Mouse (Mus musculus) testis, adult 2 months (tissue): ENCODE data around the gene Cdk9. TPM values are rescaled to one million over a fixed set of nuclear protein-coding genes. Genes with fewer than 3 reads are reported as not detected.

ENCODE experiments used
- H3K27ac ChIP-seq: fragments of 200-500 bp; 2 replicates; pipeline ENCODE4 v1.5.1; 2012; ENCODE audit warnings: low read depth, low read length; ENCODE audit not compliant: control insufficient read depth, insufficient read depth
- H3K27me3 ChIP-seq: fragments of 200-500 bp; 2 replicates; pipeline ENCODE4 v1.6.1; 2012; ENCODE audit warnings: mild to moderate bottlenecking, low read length, moderate library complexity; ENCODE audit not compliant: control insufficient read depth, insufficient read depth
- H3K36me3 ChIP-seq: fragments of 200-500 bp; 2 replicates; pipeline ENCODE4 v1.6.1; 2012; ENCODE audit warnings: mild to moderate bottlenecking, low read length; ENCODE audit not compliant: control insufficient read depth, insufficient read depth
- H3K4me1 ChIP-seq: fragments of 200-500 bp; 2 replicates; pipeline ENCODE4 v1.6.1; 2012; ENCODE audit warnings: low read length; ENCODE audit not compliant: control insufficient read depth, insufficient read depth
- H3K4me3 ChIP-seq: fragments of 200-500 bp; 2 replicates; pipeline ENCODE4 v1.5.1; 2012; ENCODE audit warnings: low read depth, mild to moderate bottlenecking, low read length, moderate library complexity, mixed read lengths; ENCODE audit not compliant: control insufficient read depth
- CTCF ChIP-seq: fragments of 200-500 bp; IDR thresholded peaks from 2 replicates; pipeline ENCODE4 v1.5.1; 2012; ENCODE audit warnings: low read depth, mild to moderate bottlenecking, inconsistent platforms, low read length, moderate library complexity; ENCODE audit not compliant: control insufficient read depth, insufficient read depth, insufficient replicate concordance
- POLR2A ChIP-seq: fragments of 200-500 bp; IDR thresholded peaks from 2 replicates; pipeline ENCODE4 v1.6.1; 2012; ENCODE audit warnings: low read depth, mild to moderate bottlenecking, inconsistent platforms, low read length, moderate library complexity; ENCODE audit not compliant: control insufficient read depth
- polyA plus RNA-seq: library from polyadenylated mRNA; depleted of rRNA; stranded (reverse); fragments of >200 nt; gene quantifications from 2 replicates; pipeline ENCODE4 v1.2.3, GENCODE M21; 2012

The Cdk9 gene
- polyA plus RNA-seq, 1 experiment = 121 TPM

GRCm38 (mm10) chr2:32722581-32722980 lies 9.7 kb upstream of the Cdk9 start:
- Histone ChIP-seq H3K36me3 (no peaks in the 10 kb centered on the region), H3K4me3 (no peak overlapping the region), H3K27me3 (no peaks in the 10 kb centered on the region), H3K27ac (no peak overlapping the region), H3K4me1 (no peaks in the 10 kb centered on the region)
- TF ChIP-seq CTCF (no peak), POLR2A (no peak)

DNA sequence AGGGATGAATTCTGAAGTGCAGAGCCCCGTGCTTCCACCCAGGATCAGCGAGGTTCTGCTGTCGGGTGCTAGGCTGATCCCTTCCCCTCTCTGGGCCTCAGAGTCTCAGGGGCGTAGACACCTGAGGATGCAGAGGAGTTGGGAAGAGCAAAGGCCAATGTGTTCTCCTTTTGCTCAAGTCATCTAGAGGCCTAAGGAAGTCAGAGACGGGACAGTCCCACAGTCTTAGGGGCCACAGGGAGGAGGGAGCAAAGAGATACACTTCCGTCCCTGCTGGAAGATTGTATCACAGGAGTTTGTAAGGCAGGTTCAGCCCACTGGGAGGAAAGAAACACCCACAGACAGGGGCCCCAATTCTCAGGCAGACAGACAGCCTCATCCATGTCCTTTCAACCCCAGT lies 9.2 kb upstream of the Cdk9 start:
- Histone ChIP-seq H3K36me3 (no peaks in the 10 kb centered on the region), H3K27ac (no peak overlapping the region), H3K4me3 (no peak overlapping the region), H3K27me3 (no peaks in the 10 kb centered on the region), H3K4me1 (no peaks in the 10 kb centered on the region)
- TF ChIP-seq CTCF = no peak
- no peak for TF ChIP-seq POLR2A

- TF ChIP-seq POLR2A (no peak), CTCF (no peak)
- Histone ChIP-seq H3K27me3 (no peaks in the 10 kb centered on the region), H3K4me1 (no peaks in the 10 kb centered on the region), H3K4me3 (no peak within 1 kb of the TSS), H3K36me3 (no peaks in the 10 kb centered on the region), H3K27ac (no peak within 1 kb of the TSS)
Measured at GRCm38 (mm10) chr2:32720681-32721229, 7.9 kb upstream of the Cdk9 start, which contains the start of gene Sh2d3c. Sh2d3c (plus strand) TSS chr2:32721055.

- Histone ChIP-seq H3K4me1 (no peaks in the 10 kb centered on the region), H3K4me3 (no peak overlapping the region), H3K27ac (no peak overlapping the region), H3K36me3 (no peaks in the 10 kb centered on the region; the same call in 1 of the 2 replicates), H3K27me3 (no peaks in the 10 kb centered on the region)
- no peak for TF ChIP-seq POLR2A
- no peak for TF ChIP-seq CTCF
Measured at GRCm38 (mm10) chr2:32720053-32720452, 7.2 kb upstream of the Cdk9 start.

- TF ChIP-seq POLR2A = no peak
- no peak for TF ChIP-seq CTCF
- H3K36me3 ChIP-seq = no peaks in the 10 kb centered on the region; the same call in 1 of the 2 replicates
- peaks cover 9% of the 10 kb centered on the region for H3K4me1 ChIP-seq
- H3K27me3 ChIP-seq = no peaks in the 10 kb centered on the region
- H3K27ac ChIP-seq = no peak overlapping the region
- H3K4me3 ChIP-seq = no peak overlapping the region
Measured at GRCm38 (mm10) chr2:32718761-32719160, 5.9 kb upstream of the Cdk9 start.

GRCm38 (mm10) chr2:32714987-32715425 lies 2.1 kb upstream of the Cdk9 start:
- H3K4me3 ChIP-seq = peak overlapping the region; percentile 89
- H3K27ac ChIP-seq = no peak overlapping the region; the same call in none of the 2 replicates
- no peak for TF ChIP-seq CTCF
- TF ChIP-seq POLR2A = no peak
- no peaks in the 10 kb centered on the region for H3K27me3 ChIP-seq
- peaks cover 19% of the 10 kb centered on the region for H3K4me1 ChIP-seq
- H3K36me3 ChIP-seq = peaks cover 2% of the 10 kb centered on the region; the same call in 1 of the 2 replicates

GRCm38 (mm10) chr2:32714117-32714986 lies 1.5 kb upstream of the Cdk9 start:
- TF ChIP-seq CTCF (no peak), POLR2A (no peak; the same call in 1 of the 2 replicates)
- Histone ChIP-seq H3K4me3 (peak overlapping the region; percentile 89), H3K27ac (peak overlapping the region; percentile 91; the same call in 1 of the 2 replicates), H3K27me3 (no peaks in the 10 kb centered on the region), H3K36me3 (peaks cover 5% of the 10 kb centered on the region), H3K4me1 (peaks cover 19% of the 10 kb centered on the region)
